Mouse (Mus musculus): Measurements from ENCODE around the gene Usp47. TPM values are rescaled to one million over a fixed set of nuclear protein-coding genes. Genes with fewer than 3 reads are reported as not detected.
"Not testable (repeated sequence)": the region's sequence is repeated elsewhere in the genome, so short reads cannot be mapped to it uniquely, and the experiment has no call there.

Usp47 gene
- polyA plus RNA-seq, 1 experiment: 11.2 TPM

DNA sequence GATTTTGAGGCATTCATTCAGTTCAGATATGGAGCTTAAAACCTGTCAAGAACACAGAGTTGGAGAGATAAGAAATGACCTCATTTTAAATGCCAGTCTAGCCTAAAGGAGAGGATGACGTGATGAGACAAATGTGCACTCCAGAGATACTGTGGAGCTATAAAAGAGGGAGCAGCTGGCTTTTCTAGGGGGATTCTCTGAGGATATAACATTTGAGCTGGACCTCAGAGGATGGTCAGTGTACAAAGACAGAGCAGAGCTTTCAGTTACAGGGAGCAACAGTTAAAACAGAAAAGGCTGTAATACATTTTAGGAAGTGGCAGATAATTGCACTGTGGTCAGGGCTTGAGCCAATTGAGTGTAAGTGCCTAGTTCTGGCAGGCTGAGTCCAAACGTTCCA lies 12.5 kb downstream of the Usp47 start:
- 5% methylated on average over 2 of the region's 2 CpGs for WGBS
- DNase-seq (ENCODE audit: low read depth, low spot score): no peak

DNA sequence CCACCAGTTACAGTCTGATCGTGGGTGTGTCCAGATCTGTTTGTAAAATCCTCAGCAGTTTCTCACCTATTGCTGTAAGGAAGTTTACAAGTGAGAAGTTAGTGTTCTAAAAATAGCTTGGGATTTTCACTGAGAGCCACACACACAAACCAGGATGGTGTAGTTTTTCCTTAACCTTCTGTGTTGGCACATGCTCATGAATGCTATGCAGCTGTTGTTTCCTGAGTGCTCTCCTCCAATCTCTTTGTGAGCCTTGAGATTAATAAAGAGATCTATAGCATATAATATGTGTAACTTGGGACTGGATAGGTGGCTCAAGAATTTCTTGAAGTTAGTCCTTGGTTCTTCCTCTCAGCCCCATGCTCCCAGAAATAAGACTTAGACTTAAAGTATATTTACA lies 13.3 kb downstream of the Usp47 start:
- WGBS: 13% methylated on average over 1 of the region's 1 CpGs
- peak; percentile 28 for DNase-seq (ENCODE audit: low read depth, low spot score)

DNA sequence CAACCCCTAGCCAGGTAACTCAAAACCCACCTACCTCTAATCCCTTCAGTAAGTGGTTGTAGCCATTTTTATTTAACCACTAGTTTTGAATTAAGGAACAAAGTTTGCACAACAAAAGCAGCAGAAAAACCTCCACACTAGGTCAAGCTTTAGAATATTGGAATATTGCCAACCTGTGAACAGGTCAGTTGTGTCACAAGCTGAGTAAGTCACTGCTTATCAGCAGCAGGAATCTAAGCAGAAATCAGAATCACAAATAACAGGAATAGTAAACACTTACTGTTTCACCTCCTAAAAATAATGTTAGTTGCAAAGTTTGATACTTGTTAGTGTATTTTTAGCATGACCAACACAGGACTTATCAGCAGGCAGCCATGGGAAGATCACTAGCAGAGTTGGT lies 17.0 kb downstream of the Usp47 start:
- no peak for DNase-seq (ENCODE audit: low read depth, low spot score)

DNA sequence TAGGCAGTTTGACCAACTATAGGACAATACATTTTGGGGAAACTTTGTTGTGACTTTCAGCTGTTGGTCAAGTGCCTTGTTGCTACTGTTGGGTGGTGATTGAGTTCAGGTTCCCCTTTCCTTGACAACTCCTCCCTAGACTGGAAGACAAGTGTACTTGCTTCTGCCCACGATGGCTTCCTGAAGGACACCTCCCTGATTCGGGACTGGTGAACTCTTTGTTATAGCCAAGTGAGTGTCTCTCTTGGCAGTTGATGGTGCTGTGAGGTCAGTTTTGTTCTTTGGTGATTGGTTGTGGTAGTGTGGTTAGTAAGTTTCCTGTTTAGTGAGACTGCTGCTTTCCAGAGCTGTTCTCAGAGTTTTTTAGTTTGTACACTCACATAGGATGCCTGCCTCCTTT lies 19.5 kb downstream of the Usp47 start:
- DNase-seq (ENCODE audit: low read depth, low spot score): no peak
- WGBS: 17% methylated on average over 2 of the region's 2 CpGs

GRCm38 (mm10) chr7:112045249-112045648 lies 21.9 kb downstream of the Usp47 start:
- WGBS: 79% methylated on average over 1 of the region's 1 CpGs
- no peak for DNase-seq (ENCODE audit: low read depth, low spot score)

GRCm38 (mm10) chr7:112045794-112046388 lies 22.6 kb downstream of the Usp47 start:
- 64% methylated on average over 3 of the region's 3 CpGs for WGBS
- no peak for DNase-seq (ENCODE audit: low read depth, low spot score)

GRCm38 (mm10) chr7:112048643-112049042 lies 25.3 kb downstream of the Usp47 start:
- 72% methylated on average over 5 of the region's 5 CpGs for WGBS
- no peak for DNase-seq (ENCODE audit: low read depth, low spot score)

DNA sequence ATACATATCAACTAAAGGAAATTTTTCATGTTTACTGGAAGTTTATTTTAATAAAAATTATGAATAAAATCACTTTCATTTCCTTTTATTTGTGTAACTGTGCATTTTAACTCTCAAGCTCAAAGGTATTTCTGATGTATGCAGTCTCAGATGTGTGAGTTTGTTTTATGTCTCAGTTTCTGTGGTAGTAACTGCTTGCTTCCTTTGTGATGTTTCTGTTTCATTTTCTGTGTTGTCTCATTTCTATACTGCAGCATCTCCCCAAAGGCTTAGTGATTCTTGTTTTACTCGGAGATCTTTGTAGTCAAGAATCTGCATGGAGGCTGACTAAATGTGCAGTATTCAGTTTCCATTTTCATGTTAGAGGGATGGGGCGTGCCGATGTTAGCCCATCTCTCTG lies 30.4 kb downstream of the Usp47 start:
- DNase-seq (ENCODE audit: low read depth, low spot score): no peak
- WGBS: 88% methylated on average over 3 of the region's 3 CpGs

DNA sequence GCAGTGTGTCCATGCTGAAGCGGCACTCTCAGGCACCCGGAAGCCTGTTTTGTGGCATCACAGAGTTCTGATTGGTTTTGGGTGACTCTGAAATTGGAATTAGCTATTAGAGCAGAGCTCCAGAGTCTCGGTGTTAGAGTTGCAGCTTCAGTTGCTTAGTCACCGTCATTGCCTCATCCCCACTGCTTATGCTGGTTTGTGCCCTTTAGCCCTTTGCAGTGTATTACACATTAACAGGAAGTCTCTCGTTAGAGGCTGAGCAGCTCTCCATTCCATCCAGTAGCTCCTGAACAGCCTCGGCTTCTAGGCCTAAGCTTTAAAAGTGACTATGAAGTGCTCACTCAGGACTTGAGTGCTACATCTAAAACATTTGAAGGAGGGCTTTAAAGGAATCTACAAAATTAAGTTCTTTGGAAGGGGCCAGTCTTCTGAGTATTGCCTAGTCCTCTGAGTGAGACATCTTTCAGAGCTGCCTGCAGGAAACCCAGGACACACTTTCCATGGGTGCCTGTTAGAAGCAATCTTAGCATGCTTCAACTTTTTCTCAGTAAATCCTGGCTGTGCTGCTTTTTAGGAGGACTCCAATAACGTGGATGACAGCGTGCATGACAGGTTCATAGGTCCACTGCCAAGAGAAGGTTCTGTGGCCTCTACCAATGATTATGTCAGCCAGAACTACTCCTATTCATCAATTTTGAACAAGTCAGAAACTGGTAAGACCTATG lies 32.8 kb downstream of the Usp47 start:
- peak; percentile 29 for DNase-seq (ENCODE audit: low read depth, low spot score)
- 35% methylated on average over 8 of the region's 8 CpGs for WGBS

DNA sequence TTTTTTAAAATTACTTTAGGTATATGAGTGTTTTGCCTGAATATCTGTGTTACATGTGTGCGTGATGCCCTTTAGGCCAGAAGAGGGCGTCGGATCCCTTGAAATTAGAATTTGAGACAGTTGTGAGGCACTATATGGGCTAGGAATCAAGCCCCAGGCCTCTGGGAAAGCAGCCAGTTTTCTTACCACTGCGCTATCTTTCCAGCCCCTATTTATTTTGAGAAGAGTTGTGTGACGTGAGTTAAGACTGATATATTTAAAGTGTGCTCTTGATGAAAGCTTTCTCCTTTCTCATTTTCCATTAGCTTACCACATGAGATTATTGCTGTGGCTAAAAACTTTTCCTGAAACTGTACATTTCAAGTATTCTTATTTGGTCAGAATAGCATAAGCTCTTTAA lies 51.6 kb downstream of the Usp47 start:
- DNase-seq (ENCODE audit: low read depth, low spot score): no peak
- WGBS: 91% methylated on average over 5 of the region's 5 CpGs

- WGBS: 80% methylated on average over 1 of the region's 1 CpGs
- DNase-seq (ENCODE audit: low read depth, low spot score): no peak
Measured at GRCm38 (mm10) chr7:112082636-112083035, 59.3 kb downstream of the Usp47 start.

GRCm38 (mm10) chr7:112084222-112084621 lies 60.9 kb downstream of the Usp47 start:
- no peak for DNase-seq (ENCODE audit: low read depth, low spot score)
- 72% methylated on average over 2 of the region's 2 CpGs for WGBS

DNA sequence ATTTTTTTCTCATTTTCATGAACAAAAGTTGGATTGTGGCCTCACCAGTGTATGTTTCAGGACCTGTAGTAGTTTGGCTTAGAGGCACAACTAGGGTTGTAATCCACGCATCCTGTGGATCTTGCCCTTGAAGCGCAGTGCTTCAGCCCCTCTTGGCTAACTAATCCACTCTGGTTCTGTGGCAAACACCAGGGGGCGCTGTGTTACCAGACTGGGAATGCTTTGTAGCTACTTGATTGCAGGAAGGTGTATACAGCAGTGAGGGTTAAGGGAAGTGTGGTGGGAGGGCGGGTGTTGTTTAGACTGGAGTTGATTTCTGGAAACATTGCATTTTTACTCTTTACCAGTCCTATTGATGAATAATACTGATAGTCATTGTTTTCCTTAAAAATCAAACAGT lies 61.8 kb downstream of the Usp47 start:
- WGBS: 24% methylated on average over 4 of the region's 4 CpGs
- DNase-seq (ENCODE audit: low read depth, low spot score): peak; percentile 62

GRCm38 (mm10) chr7:112086186-112086585 lies 62.9 kb downstream of the Usp47 start:
- no peak for DNase-seq (ENCODE audit: low read depth, low spot score)
- 96% methylated on average over 2 of the region's 2 CpGs for WGBS

- DNase-seq (ENCODE audit: low read depth, low spot score): not testable (repeated sequence)
- 70% methylated on average over 4 of the region's 4 CpGs for WGBS
Measured at GRCm38 (mm10) chr7:112094923-112095322, 71.6 kb downstream of the Usp47 start.

DNA sequence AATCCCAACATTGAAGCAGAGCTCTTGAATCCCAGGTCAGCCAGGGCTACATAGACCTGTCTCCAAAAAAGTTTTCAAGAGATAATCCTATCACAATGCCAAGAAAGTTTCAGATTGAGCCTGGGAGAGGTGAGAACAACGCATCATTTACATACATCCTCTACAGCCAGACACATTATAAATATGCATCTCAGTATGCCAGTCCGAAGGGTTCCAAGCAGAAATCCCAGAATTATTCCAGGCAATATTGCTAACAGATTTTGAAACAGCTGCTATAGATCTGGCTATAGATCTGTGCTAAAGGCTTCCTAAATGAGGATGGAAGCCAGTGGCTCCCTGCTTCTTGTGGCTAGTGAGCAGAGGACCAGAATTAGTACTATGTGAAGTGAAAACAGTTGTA lies 77.6 kb downstream of the Usp47 start:
- no peak for DNase-seq (ENCODE audit: low read depth, low spot score)
- 96% methylated on average over 2 of the region's 2 CpGs for WGBS

GRCm38 (mm10) chr7:112102933-112103332 lies 79.6 kb downstream of the Usp47 start:
- DNase-seq (ENCODE audit: low read depth, low spot score): no peak
- 68% methylated on average over 5 of the region's 5 CpGs for WGBS

- 66% methylated on average over 5 of the region's 5 CpGs for WGBS
Measured at GRCm38 (mm10) chr7:112103816-112104215, 80.5 kb downstream of the Usp47 start.

DNA sequence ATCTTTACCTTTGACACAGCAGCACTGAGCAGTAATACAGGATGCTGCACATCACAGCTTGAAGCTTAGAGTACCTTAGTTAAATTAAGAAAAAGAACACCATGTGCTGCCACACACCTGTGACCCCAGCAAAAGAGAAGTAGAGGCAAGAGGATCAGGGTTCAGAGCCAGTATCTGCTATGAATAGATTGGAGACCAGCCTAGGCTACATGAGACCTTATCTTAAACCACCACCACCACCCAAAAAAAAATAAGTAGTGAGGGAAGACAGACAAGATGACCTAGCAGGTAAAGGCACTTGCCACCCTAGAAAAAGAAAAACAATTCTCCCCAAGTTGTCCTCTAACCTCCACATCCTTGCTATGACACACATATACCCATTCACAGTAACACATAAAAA lies 85.5 kb downstream of the Usp47 start:
- DNase-seq (ENCODE audit: low read depth, low spot score): no peak

More at GRCm38 (mm10) chr7:112103816-112104215, 80.5 kb downstream of the Usp47 start:
- DNase-seq (ENCODE audit: low read depth, low spot score): no peak

DNA sequence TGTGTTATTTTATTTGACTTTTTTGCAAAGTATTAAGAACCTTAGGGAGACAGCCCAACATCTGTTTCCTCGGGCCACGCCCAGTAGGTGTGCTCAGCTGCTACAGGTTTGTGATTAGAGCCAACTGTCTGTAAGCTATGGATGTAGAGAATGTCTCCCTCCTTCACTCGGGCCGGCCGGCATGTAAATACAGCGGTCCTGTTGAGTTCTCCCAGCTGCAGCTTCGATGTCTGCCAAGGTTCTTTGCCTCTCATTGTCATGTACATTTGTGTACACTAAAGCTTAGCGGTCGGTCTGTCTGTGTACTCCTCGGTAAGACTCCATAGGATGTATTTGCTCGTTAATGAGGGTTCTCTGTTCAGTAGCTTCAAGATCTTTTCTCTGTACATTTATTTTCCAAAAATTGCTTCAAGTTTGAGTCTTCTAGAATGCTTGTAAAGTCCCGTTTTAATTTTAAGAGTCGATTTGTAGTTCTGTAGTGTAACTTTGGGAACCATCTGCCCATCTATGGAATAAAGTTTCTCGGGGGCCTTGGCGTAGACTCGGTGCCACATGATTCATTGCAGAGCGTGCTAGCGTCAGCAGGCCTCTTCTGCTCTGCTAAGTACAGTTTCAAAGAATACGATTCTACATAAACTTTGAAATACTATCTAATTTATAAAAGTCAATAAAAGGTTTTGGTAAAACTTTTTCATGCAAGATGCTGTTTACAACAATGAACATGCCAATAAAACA lies 87.5 kb downstream of the Usp47 start:
- WGBS: 60% methylated on average over 19 of the region's 19 CpGs
- DNase-seq (ENCODE audit: low read depth, low spot score): no peak

DNA sequence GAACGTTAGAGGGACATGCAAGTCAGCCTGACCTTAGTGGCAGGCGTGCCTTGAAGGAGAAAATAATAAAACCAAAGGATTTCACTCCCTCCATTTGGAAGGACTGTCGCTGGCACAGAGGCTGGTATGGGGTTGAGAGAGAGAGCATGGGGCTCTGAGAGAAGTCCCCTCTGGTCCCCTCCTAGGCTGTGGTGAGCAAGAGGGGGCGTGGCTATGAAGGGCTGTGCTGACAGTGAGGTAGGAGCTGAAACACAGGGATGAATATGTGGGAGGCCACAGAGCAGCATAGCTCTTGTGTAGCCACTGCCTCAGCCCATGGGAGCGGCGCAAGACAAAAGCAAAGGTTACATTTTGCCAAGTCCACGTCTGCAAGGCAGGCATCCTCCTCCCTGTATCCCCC lies 94.2 kb downstream of the Usp47 start:
- WGBS: 77% methylated on average over 7 of the region's 7 CpGs
- DNase-seq (ENCODE audit: low read depth, low spot score): no peak
